Mouse (Mus musculus): ENCODE results near the gene Enah. TPM values are rescaled to one million over a fixed set of nuclear protein-coding genes. Genes with fewer than 3 reads are reported as not detected.

Enah gene
- total and polyA plus RNA-seq, 3 experiments: 0.45 to 0.69 TPM; not detected in 1

DNA sequence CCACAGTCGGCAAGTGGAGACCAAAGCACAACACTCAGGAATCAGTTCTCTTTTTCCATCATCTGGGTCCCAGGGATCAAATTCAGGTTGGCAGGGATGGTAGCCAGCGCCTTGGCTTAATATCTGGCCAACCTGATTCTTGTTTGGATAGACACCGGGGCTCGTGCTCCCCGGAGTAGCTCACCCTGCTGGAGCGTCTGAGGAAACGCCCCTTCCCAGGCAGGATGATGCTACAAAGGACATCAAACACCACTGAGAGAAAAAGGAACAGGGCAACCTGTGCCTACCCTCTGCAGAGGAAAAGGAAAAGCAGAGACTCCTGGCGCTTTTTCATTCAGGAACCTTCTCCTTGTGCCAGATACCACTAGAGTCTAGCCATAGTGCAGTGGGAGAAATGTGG, 156.4 kb downstream of the Enah start:
- Histone ChIP-seq H3K9ac (ENCODE audit: control insufficient read depth, low read depth, low read length, poor library complexity, severe bottlenecking) (no peak overlapping the region), H3K4me1 (ENCODE audit: control insufficient read depth in 1 of 2, insufficient read depth in 2 of 2, low read length in 2 of 2) (peaks cover 2 to 35% of the 10 kb centered on the region in 2 experiments; a peak in 3 of 4 replicates), H3K36me3 (ENCODE audit: control insufficient read depth in 1 of 2, insufficient read depth in 2 of 2, low read length in 2 of 2) (peaks cover 0 to 13% of the 10 kb centered on the region in 2 experiments; a peak in 2 of 4 replicates), H3K79me2 (ENCODE audit: control insufficient read depth, insufficient read depth, low read length, poor library complexity) (no peaks in the 10 kb centered on the region), H3K27me3 (ENCODE audit: control insufficient read depth in 1 of 2, insufficient read depth in 2 of 2, low read length in 2 of 2) (no peaks in the 10 kb centered on the region), H3K27ac (ENCODE audit: control insufficient read depth, low read depth, low read length) (no peak overlapping the region), H3K9me3 (replicated peaks; ENCODE audit: insufficient read depth, low read length) (no peaks in the 10 kb centered on the region), H3K4me3 (ENCODE audit: control insufficient read depth in 1 of 2, insufficient read depth in 1 of 2, low read depth in 2 of 2, low read length in 2 of 2) (no peak overlapping the region)
- TF ChIP-seq SIN3A (IDR thresholded peaks at IDR 0.05; ENCODE audit: low read length): no peak
- TF ChIP-seq MYB (IDR thresholded peaks at IDR 0.05; ENCODE audit: low read depth, low read length): no peak
- TF ChIP-seq NELFE (IDR thresholded peaks at IDR 0.05; ENCODE audit: low read depth, low read length): no peak
- no peak for TF ChIP-seq ZMIZ1 (IDR thresholded peaks at IDR 0.05; ENCODE audit: low read depth, low read length)
- TF ChIP-seq MAX (IDR thresholded peaks at IDR 0.05; ENCODE audit: low read length): no peak
- TF ChIP-seq CHD2 (IDR thresholded peaks at IDR 0.05; ENCODE audit: low read length): no peak
- no peak for TF ChIP-seq MYC (IDR thresholded peaks at IDR 0.05; ENCODE audit: low read depth, low read length)
- no peak for TF ChIP-seq MAFK (IDR thresholded peaks at IDR 0.05; ENCODE audit: borderline replicate concordance, low read depth, low read length)
- TF ChIP-seq JUND (IDR thresholded peaks at IDR 0.05; ENCODE audit: low read depth, low read length): no peak
- no peak for TF ChIP-seq KAT2A (conservative IDR thresholded peaks at IDR 0.05; ENCODE audit: low read depth, low read length)
- TF ChIP-seq ZKSCAN1 (IDR thresholded peaks at IDR 0.05; ENCODE audit: low read depth, low read length): no peak
- TF ChIP-seq RCOR1 (IDR thresholded peaks at IDR 0.05; ENCODE audit: low read depth, low read length): no peak
- TF ChIP-seq E2F4 (IDR thresholded peaks at IDR 0.05; ENCODE audit: borderline replicate concordance, low read depth, low read length): no peak
- no peak for TF ChIP-seq ELF1 (IDR thresholded peaks at IDR 0.05; ENCODE audit: low read depth, low read length)
- no peak for TF ChIP-seq TCF12 (IDR thresholded peaks at IDR 0.05; ENCODE audit: low read depth, low read length)
- DNase-seq (ENCODE audit: low read depth, low spot score): no peak

GRCm38 (mm10) chr1:181862676-181863374, 157.0 kb downstream of the Enah start:
- Histone ChIP-seq H3K9me3 (replicated peaks; ENCODE audit: insufficient read depth, low read length) (no peaks in the 10 kb centered on the region), H3K79me2 (ENCODE audit: control insufficient read depth, insufficient read depth, low read length, poor library complexity) (no peaks in the 10 kb centered on the region), H3K9ac (ENCODE audit: control insufficient read depth, low read depth, low read length, poor library complexity, severe bottlenecking) (no peak overlapping the region), H3K27ac (ENCODE audit: control insufficient read depth, low read depth, low read length) (no peak overlapping the region), H3K4me1 (ENCODE audit: control insufficient read depth in 1 of 2, insufficient read depth in 2 of 2, low read length in 2 of 2) (peaks cover 2 to 35% of the 10 kb centered on the region in 2 experiments; a peak in 3 of 4 replicates), H3K4me3 (ENCODE audit: control insufficient read depth in 1 of 2, insufficient read depth in 1 of 2, low read depth in 2 of 2, low read length in 2 of 2) (no peak overlapping the region), H3K27me3 (ENCODE audit: control insufficient read depth in 1 of 2, insufficient read depth in 2 of 2, low read length in 2 of 2) (no peaks in the 10 kb centered on the region), H3K36me3 (ENCODE audit: control insufficient read depth in 1 of 2, insufficient read depth in 2 of 2, low read length in 2 of 2) (peaks cover 0 to 13% of the 10 kb centered on the region in 2 experiments; a peak in 2 of 4 replicates)
- DNase-seq (ENCODE audit: low read depth, low spot score): no peak
- no peak for TF ChIP-seq USF2 (IDR thresholded peaks at IDR 0.05; ENCODE audit: borderline replicate concordance in 1 of 2, insufficient read depth in 1 of 2, low read depth in 1 of 2, low read length in 2 of 2)
- no peak for TF ChIP-seq EP300 (IDR thresholded peaks at IDR 0.05; ENCODE audit: low read depth in 1 of 2, low read length in 2 of 2)
- no peak for TF ChIP-seq MEF2A (IDR thresholded peaks at IDR 0.05; ENCODE audit: extremely low read depth, insufficient replicate concordance, low read depth, low read length, poor library complexity, severe bottlenecking)
- no peak for TF ChIP-seq MYC (IDR thresholded peaks at IDR 0.05; ENCODE audit: low read depth, low read length)
- TF ChIP-seq USF1 (IDR thresholded peaks at IDR 0.05; ENCODE audit: low read depth, low read length): no peak
- no peak for TF ChIP-seq HCFC1 (IDR thresholded peaks at IDR 0.05; ENCODE audit: low read depth, low read length)
- TF ChIP-seq SIN3A (IDR thresholded peaks at IDR 0.05; ENCODE audit: low read length): no peak
- TF ChIP-seq TAL1 (IDR thresholded peaks at IDR 0.05; ENCODE audit: low read length): no peak
- TF ChIP-seq TCF12 (IDR thresholded peaks at IDR 0.05; ENCODE audit: low read depth, low read length): no peak
- TF ChIP-seq POLR2AphosphoS2 (IDR thresholded peaks at IDR 0.05; ENCODE audit: low read length): no peak
- TF ChIP-seq ZMIZ1 (IDR thresholded peaks at IDR 0.05; ENCODE audit: low read depth, low read length): no peak
- TF ChIP-seq MAZ (IDR thresholded peaks at IDR 0.05; ENCODE audit: low read depth, low read length): no peak
- TF ChIP-seq MXI1 (IDR thresholded peaks at IDR 0.05; ENCODE audit: low read depth, low read length): no peak
- no peak for TF ChIP-seq ELF1 (IDR thresholded peaks at IDR 0.05; ENCODE audit: low read depth, low read length)
- TF ChIP-seq SMC3 (IDR thresholded peaks at IDR 0.05; ENCODE audit: low read depth, low read length): no peak
- TF ChIP-seq NRF1 (IDR thresholded peaks at IDR 0.05; ENCODE audit: insufficient read depth, low read depth, low read length, poor library complexity, severe bottlenecking): no peak

Measured in MEL (cell line).